Mouse (Mus musculus) embryo, embryonic 10.5 days (tissue): ENCODE measurements around the gene Gm49318.
"Not testable (repeated sequence)": the region's sequence is repeated elsewhere in the genome, so short reads cannot be mapped to it uniquely, and the experiment has no call there.

Source experiments
- DNase-seq: peaks from one replicate; pipeline ENCODE4 v3.0.0-alpha.2; 2015; ENCODE audit warnings: low spot score

Gm49318 gene

DNA sequence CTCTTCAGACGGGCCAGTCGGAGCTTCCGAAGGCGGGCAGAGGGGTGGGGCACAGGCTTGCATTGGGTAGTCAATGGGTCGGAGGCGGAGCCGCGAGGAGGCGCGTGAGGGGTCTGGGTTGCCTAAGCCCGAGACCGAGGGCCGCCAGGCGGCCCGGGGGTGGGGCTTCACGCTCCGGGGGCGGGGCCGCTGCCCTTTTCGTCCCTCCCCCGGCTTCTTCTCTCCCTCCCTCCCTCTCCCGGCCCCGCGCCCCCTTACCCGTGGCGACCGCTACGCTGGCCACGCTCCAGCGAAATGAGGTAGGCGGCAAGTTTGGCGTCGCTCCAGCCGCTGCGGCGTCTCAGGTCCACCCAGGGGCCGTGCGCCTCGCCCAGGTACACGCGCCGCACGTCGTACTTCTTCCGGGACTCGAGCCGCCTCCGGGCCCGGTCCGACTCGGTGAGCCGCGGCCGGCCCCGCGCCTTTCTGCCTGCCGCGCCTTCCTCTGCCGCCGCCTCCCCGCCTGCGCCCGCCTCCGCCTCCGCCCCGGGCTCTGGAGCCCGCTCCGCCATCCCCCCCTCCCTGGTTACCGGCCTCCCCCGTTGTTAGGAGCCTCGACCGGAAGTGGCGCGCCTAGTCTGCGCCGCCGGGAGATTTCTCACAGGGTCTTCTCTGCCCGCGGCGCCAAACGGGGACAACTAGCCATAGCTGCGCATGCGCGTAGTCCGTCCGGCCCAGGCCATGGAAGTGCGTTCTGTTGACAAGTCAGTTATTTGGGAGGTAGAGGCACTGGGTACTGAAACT, at the start of gene Gm49318, which contains the start of gene Zfp653:
TSS of gene Gm49318 (minus strand) at position 469 of the 783 bp plus-strand sequence.
TSS of gene Zfp653 (minus strand) at position 586 of the 783 bp plus-strand sequence.
- DNase-seq = peak; percentile 98

DNA sequence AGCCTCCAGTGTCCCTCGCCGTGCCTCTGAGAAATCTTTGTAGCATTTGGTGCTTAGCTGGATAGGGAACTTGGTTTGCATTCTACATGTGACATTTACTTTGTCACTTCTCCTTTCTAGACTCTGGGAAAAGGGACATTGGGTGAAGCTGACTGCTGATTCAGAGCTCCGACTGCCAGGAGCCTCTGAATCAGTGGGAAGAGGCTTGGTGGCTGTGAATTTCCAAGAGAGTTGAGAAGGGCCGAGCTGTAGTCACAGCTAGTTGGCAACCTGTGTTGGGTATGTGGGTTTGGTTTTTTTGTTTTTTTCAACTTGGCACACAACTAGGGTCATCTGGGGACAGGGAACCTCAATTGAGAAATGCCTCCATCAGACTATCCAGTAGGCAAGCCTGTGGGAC, 48.5 kb upstream of the Gm49318 start:
- no peak for DNase-seq

DNA sequence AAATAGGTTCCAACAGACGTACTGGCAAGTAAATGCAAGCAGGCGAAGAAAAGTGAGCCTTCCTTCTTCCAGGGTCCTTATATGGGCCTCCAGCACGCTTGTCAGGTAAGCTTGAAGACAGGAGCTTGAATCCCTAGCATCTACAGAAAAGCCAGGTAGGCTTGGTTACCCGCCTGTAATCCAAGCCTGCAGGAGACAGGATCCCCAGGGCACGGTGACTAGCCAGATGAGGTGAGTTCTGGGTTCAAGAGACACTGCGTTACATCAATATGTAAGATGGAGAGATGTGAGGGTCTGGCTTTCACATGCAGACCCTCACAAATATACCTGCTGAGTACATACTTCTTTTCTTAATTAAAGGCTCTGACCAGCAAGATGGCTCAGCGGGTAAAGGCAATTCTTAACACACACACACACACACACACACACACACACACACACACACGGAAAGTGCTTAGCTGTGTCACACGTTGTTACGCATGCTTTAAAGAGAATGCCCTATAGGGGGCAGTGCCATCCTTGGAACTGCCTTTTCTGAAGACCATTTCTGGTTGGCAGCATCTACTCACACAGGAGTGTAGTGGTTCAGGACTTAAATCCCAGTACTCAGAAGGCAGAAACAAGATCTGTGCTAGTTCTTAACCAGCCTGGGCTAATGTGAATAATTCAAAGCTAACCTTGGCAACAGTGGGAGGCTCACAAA, 46.8 kb upstream of the Gm49318 start:
- DNase-seq = peak; percentile 77

DNA sequence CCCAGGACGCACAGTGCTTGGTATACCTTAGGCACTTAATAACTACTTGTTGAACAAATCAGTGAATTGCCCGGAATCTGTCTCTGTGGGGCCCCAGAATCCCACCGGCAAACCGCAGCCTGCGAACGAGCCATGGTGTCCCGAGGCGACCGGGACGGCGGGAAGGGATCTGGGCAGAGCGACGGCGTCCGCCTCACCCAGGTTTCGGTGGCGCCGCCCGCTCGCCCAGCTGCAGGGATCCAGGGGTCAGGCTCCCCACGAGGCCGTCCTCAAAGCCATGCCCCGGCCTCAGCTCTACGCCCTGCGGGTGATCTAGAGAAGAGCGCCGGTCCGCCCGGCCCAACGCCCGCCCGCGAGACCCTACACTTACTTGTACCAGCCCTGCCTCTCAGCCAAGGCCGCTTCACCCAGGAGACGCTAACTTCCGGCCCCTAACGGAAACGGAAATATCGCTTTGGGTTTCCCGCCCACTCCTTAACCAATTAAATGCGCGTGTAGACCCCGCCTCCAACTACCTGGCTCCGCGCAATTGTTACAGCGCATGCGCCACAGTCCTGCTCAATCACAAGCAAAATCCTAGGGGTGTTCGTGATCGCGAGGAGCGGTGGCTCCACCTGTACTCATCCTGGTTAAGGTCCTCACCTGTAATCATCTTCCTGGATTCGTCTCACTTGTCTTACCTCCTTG, 45.8 kb upstream of the Gm49318 start, which contains the start of gene Elof1:
TSS of gene Elof1 (minus strand) at position 433 of the 687 bp plus-strand sequence.
- peak; percentile 99 for DNase-seq

GRCm38 (mm10) chr9:22116086-22116485, 45.0 kb upstream of the Gm49318 start:
- DNase-seq = peak; percentile 41

- no peak for DNase-seq
These were observed 44.6 kb upstream of the Gm49318 start for GRCm38 (mm10) chr9:22115635-22116034.

- DNase-seq = no peak
These were observed 37.1 kb upstream of the Gm49318 start for GRCm38 (mm10) chr9:22108194-22108593.

DNA sequence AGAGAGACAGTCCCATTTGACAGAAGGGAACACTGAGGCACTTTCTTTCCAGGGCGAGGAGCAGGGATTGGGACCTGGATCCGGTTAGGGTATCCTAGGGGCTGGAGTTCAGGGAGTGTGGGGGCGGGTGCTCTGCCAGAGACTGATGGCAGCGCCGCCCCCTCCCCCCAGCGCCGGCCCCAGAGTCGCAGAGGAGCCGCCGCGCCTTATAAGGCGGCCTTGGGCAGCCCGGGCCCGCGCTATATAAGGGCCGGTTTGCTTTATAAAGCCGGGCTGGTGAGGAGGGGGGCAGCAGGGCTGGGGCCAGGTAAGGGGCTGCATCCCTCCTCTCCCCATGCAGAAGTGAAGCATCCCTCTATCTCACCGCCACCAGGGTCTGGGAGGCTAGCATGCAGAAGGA, 28.9 kb upstream of the Gm49318 start:
- DNase-seq = peak; percentile 40

GRCm38 (mm10) chr9:22098993-22099696, 28.1 kb upstream of the Gm49318 start, which contains the start of gene Cnn1:
Gene Cnn1 (plus strand): TSS chr9:22099216.
- DNase-seq = peak; percentile 31

- peak; percentile 87 for DNase-seq
These were observed 24.8 kb upstream of the Gm49318 start for GRCm38 (mm10) chr9:22095854-22096307.

GRCm38 (mm10) chr9:22092746-22093145, 21.7 kb upstream of the Gm49318 start:
- no peak for DNase-seq

- no peak for DNase-seq
These were observed 18.9 kb upstream of the Gm49318 start for GRCm38 (mm10) chr9:22089986-22090385.

DNA sequence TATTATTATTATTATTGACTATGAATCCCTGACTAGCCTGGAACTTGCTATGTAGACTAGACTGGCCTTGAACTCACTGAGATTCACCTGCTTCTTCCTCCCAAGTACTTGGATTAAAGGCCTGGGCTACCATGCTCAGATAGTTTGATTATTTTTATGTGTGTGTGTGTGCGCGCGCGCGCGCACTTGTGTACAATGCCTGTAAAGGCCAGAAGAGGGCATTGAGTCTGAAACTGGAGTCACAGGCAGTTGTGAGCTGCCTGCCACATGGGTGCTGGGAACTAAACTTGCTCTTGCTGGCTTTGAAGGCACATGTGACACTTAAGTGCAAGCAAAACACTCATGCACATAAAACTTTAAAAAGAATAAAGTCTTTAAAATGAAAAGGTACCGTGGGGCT, 18.2 kb upstream of the Gm49318 start:
- no peak for DNase-seq

DNA sequence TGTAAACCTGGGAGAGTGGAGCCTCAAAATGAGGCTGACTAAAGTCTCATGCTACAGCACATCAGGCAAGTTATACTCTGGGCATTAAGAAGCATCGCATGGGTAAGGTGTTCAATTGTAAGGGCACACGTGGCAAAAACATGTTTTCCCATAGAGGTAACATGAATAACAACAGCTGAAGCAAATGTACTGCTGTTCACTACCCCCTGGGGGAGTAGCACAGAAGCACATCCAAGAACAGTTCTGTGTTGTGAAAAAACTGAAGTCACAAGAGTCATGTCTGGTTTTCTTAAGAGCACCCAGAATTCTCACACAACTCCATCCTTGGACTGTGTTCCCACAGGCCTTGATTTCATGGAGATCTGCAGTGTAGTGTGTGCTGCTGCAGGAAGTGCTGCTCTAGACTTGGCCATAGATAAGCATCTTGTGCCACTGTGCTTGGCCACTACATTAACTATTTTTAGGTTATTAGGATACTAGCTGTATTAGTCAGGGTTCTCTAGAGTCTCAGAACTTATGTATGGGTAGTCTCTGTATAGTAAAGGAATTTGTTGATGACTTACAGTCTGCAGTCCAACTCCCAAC, 16.1 kb upstream of the Gm49318 start:
- no peak for DNase-seq

DNA sequence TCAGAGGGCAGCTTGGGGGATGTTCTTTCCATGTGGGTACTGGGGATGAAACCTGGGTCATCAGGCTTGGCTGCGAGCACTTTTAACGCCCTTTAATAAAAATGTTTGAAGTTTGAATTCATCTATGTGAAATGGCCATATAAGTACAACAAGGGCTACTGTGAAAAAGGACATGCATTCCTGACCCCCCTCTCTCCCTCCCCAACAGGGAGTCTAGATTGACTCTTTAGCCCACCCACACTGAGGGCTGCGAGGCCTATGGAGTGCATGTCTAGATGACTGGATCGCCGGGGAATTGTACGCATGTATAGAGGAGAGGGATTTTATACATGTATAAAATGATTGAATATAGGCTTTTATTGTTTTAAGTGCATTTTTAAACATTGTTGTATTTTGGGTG, 15.0 kb upstream of the Gm49318 start:
- DNase-seq = no peak

DNA sequence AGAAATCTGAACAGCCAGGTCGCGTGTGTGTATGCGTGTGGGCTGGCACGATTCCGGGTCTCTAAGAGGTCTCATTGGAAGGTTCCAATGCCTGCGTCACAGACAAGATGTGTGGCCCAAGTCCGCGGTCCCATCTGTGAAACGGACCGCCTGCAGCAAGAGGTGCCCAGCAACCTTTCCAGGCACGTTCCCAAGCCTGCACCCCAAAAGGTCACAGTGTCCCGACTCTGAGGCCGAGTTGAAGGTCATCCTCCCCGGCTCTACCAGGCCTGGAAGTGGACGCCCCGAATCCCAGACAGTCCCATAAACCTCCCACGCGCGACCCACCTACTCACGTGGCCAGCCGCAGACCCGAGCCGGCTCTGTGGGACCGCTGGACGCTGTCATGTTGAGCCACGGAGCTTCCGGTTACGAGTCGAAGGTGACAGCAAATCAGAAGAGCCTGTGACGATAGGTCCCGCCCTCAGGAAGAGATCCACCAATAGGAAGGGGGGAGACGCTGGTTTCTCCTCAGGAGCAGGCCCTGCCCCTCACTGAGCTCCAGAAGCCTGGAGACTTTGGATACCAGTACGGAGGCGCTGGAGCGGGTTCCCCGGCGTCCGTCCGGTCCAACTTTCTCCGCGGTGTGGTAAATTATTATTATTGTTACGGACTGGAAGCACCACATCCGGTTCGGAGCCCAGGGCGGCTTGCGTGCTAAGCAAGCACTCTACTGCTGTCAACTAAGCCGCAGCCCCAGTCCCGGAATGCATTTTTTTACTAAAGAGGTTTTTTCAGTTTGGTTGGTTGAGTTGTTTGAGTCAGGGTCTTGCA, 14.2 kb upstream of the Gm49318 start, which contains the start of gene Ecsit:
TSS of gene Ecsit (minus strand) at position 417 of the 813 bp plus-strand sequence.
- DNase-seq = peak; percentile 98

DNA sequence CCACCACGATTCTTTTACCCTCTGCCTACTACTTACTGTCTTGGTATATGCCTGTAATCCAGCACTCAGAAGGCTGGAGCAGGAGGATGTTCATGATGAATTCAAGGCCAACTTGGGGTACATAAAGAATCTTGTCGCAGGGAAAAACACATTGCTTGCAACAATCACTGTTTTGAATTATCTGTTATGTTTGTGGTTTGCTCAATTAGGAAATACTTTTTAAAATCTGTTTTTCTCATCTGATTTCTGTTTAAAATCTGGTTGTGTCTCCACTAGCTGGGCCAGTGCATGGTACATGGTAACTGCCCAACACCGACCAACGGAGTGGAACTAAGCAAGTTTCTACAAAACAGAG, 13.6 kb upstream of the Gm49318 start:
- DNase-seq = no peak

DNA sequence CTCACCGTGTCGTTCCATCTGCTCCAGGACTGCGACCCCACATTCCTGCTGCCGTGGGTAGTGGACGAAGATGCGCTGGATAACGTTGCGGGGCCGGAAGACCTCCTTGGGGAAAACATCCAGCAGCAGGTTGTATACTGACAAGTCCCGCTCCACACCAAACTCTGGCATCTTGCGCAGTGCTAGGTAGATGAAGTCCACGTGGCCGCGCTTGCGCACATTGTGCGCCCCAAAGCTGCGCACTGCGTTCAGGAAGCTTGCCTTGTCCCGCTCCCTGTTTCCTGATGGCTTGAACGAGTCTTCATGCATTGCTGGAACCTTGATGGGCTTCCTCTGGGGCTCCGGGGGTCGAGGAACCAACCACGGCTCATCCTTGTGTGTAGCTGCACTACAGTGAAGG, 5.2 kb upstream of the Gm49318 start:
- DNase-seq = no peak

GRCm38 (mm10) chr9:22075778-22076177, 4.7 kb upstream of the Gm49318 start:
- DNase-seq = not testable (repeated sequence)

- no peak for DNase-seq
These were observed 1.2 kb upstream of the Gm49318 start for GRCm38 (mm10) chr9:22072276-22072675.
